Mouse (Mus musculus): ENCODE measurements around the gene Wwox. TPM values are rescaled to one million over a fixed set of nuclear protein-coding genes. Genes with fewer than 3 reads are reported as not detected.

The Wwox gene
- polyA plus RNA-seq, 1 experiment from 2014 or later = 20.2 TPM

GRCm38 (mm10) chr8:114603561-114603960 is 164.1 kb downstream of the Wwox start:
- H3K27me3 ChIP-seq (ENCODE audit: insufficient read depth, low read length) = no peaks in the 10 kb centered on the region; the same call in 1 of the 2 replicates
- H3K9me3 ChIP-seq (ENCODE audit: low read length) = no peaks in the 10 kb centered on the region
- H3K9ac ChIP-seq (replicated peaks; ENCODE audit: low read length) = no peak overlapping the region
- H3K4me1 ChIP-seq (ENCODE audit: insufficient read depth, low read length) = peaks cover 16% of the 10 kb centered on the region
- no peak for ATAC-seq (ENCODE audit: low FRiP score, low TSS enrichment)
- no peak overlapping the region for H3K4me2 ChIP-seq (replicated peaks; ENCODE audit: low read depth, low read length)
- H3K36me3 ChIP-seq (ENCODE audit: insufficient read depth, low read length) = no peaks in the 10 kb centered on the region
- WGBS = 50% methylated on average over 6 of the region's 6 CpGs
- no peak overlapping the region for H3K4me3 ChIP-seq (ENCODE audit: low read length)
- H3K27ac ChIP-seq (ENCODE audit: low read length) = no peak overlapping the region

GRCm38 (mm10) chr8:114604315-114604714 is 164.9 kb downstream of the Wwox start:
- ATAC-seq (ENCODE audit: low FRiP score, low TSS enrichment) = no peak
- peaks cover 16% of the 10 kb centered on the region for H3K4me1 ChIP-seq (ENCODE audit: insufficient read depth, low read length)
- no peak overlapping the region for H3K4me3 ChIP-seq (ENCODE audit: low read length)
- H3K9ac ChIP-seq (replicated peaks; ENCODE audit: low read length) = no peak overlapping the region
- no peaks in the 10 kb centered on the region for H3K36me3 ChIP-seq (ENCODE audit: insufficient read depth, low read length)
- no peak overlapping the region for H3K27ac ChIP-seq (ENCODE audit: low read length)
- H3K27me3 ChIP-seq (ENCODE audit: insufficient read depth, low read length) = no peaks in the 10 kb centered on the region; the same call in 1 of the 2 replicates
- no peaks in the 10 kb centered on the region for H3K9me3 ChIP-seq (ENCODE audit: low read length)
- 27% methylated on average over 16 of the region's 16 CpGs for WGBS
- H3K4me2 ChIP-seq (replicated peaks; ENCODE audit: low read depth, low read length) = no peak overlapping the region

- Histone ChIP-seq H3K9me3 (ENCODE audit: low read length) (no peaks in the 10 kb centered on the region), H3K36me3 (ENCODE audit: insufficient read depth, low read length) (no peaks in the 10 kb centered on the region), H3K27me3 (ENCODE audit: insufficient read depth, low read length) (no peaks in the 10 kb centered on the region; the same call in 1 of the 2 replicates), H3K4me1 (ENCODE audit: insufficient read depth, low read length) (peaks cover 6% of the 10 kb centered on the region), H3K27ac (ENCODE audit: low read length) (no peak overlapping the region), H3K4me2 (replicated peaks; ENCODE audit: low read depth, low read length) (no peak overlapping the region), H3K9ac (replicated peaks; ENCODE audit: low read length) (no peak overlapping the region), H3K4me3 (ENCODE audit: low read length) (no peak overlapping the region)
- 95% methylated on average over 2 of the region's 2 CpGs for WGBS
- no peak for ATAC-seq (ENCODE audit: low FRiP score, low TSS enrichment)
Observed at GRCm38 (mm10) chr8:114605651-114606050, 166.2 kb downstream of the Wwox start.

GRCm38 (mm10) chr8:114609330-114609729 is 169.9 kb downstream of the Wwox start:
- Histone ChIP-seq H3K27ac (ENCODE audit: low read length) (no peak overlapping the region), H3K4me1 (ENCODE audit: insufficient read depth, low read length) (peaks cover 15% of the 10 kb centered on the region), H3K9me3 (ENCODE audit: low read length) (no peaks in the 10 kb centered on the region), H3K27me3 (ENCODE audit: insufficient read depth, low read length) (no peaks in the 10 kb centered on the region), H3K4me3 (ENCODE audit: low read length) (no peak overlapping the region), H3K36me3 (ENCODE audit: insufficient read depth, low read length) (no peaks in the 10 kb centered on the region), H3K4me2 (replicated peaks; ENCODE audit: low read depth, low read length) (no peak overlapping the region), H3K9ac (replicated peaks; ENCODE audit: low read length) (no peak overlapping the region)
- ATAC-seq (ENCODE audit: low FRiP score, low TSS enrichment) = no peak
- 90% methylated on average over 5 of the region's 5 CpGs for WGBS

- H3K4me2 ChIP-seq (replicated peaks; ENCODE audit: low read depth, low read length) = no peak overlapping the region
- peaks cover 13% of the 10 kb centered on the region; the same call in 1 of the 2 replicates for H3K4me1 ChIP-seq (ENCODE audit: insufficient read depth, low read length)
- H3K4me3 ChIP-seq (ENCODE audit: low read length) = no peak overlapping the region
- H3K9ac ChIP-seq (replicated peaks; ENCODE audit: low read length) = no peak overlapping the region
- no peaks in the 10 kb centered on the region for H3K27me3 ChIP-seq (ENCODE audit: insufficient read depth, low read length)
- H3K27ac ChIP-seq (ENCODE audit: low read length) = no peak overlapping the region
- 16% methylated on average over 7 of the region's 7 CpGs for WGBS
- ATAC-seq (ENCODE audit: low FRiP score, low TSS enrichment) = peak; percentile 73
- no peaks in the 10 kb centered on the region for H3K36me3 ChIP-seq (ENCODE audit: insufficient read depth, low read length)
- no peaks in the 10 kb centered on the region for H3K9me3 ChIP-seq (ENCODE audit: low read length)
Observed at GRCm38 (mm10) chr8:114611075-114611474, 171.6 kb downstream of the Wwox start.

- no peaks in the 10 kb centered on the region for H3K36me3 ChIP-seq (ENCODE audit: insufficient read depth, low read length)
- H3K4me1 ChIP-seq (ENCODE audit: insufficient read depth, low read length) = peaks cover 13% of the 10 kb centered on the region; the same call in 1 of the 2 replicates
- no peaks in the 10 kb centered on the region for H3K9me3 ChIP-seq (ENCODE audit: low read length)
- no peak overlapping the region for H3K9ac ChIP-seq (replicated peaks; ENCODE audit: low read length)
- H3K4me2 ChIP-seq (replicated peaks; ENCODE audit: low read depth, low read length) = no peak overlapping the region
- no peak overlapping the region for H3K27ac ChIP-seq (ENCODE audit: low read length)
- no peaks in the 10 kb centered on the region for H3K27me3 ChIP-seq (ENCODE audit: insufficient read depth, low read length)
- WGBS = 80% methylated on average over 3 of the region's 3 CpGs
- ATAC-seq (ENCODE audit: low FRiP score, low TSS enrichment) = no peak
- no peak overlapping the region for H3K4me3 ChIP-seq (ENCODE audit: low read length)
Observed at GRCm38 (mm10) chr8:114612091-114612490, 172.6 kb downstream of the Wwox start.

GRCm38 (mm10) chr8:114615413-114615812 is 176.0 kb downstream of the Wwox start:
- Histone ChIP-seq H3K9ac (replicated peaks; ENCODE audit: low read length) (no peak overlapping the region), H3K27me3 (ENCODE audit: insufficient read depth, low read length) (no peaks in the 10 kb centered on the region), H3K4me2 (replicated peaks; ENCODE audit: low read depth, low read length) (no peak overlapping the region), H3K27ac (ENCODE audit: low read length) (no peak overlapping the region), H3K36me3 (ENCODE audit: insufficient read depth, low read length) (no peaks in the 10 kb centered on the region), H3K9me3 (ENCODE audit: low read length) (no peaks in the 10 kb centered on the region), H3K4me1 (ENCODE audit: insufficient read depth, low read length) (peaks cover 25% of the 10 kb centered on the region; the same call in 1 of the 2 replicates), H3K4me3 (ENCODE audit: low read length) (no peak overlapping the region)
- 68% methylated on average over 4 of the region's 4 CpGs for WGBS
- no peak for ATAC-seq (ENCODE audit: low FRiP score, low TSS enrichment)

- H3K27ac ChIP-seq (ENCODE audit: low read length) = no peak overlapping the region
- H3K4me1 ChIP-seq (ENCODE audit: insufficient read depth, low read length) = peaks cover 22% of the 10 kb centered on the region; the same call in 1 of the 2 replicates
- no peak overlapping the region for H3K9ac ChIP-seq (replicated peaks; ENCODE audit: low read length)
- no peak overlapping the region for H3K4me3 ChIP-seq (ENCODE audit: low read length)
- no peaks in the 10 kb centered on the region for H3K27me3 ChIP-seq (ENCODE audit: insufficient read depth, low read length)
- no peaks in the 10 kb centered on the region for H3K9me3 ChIP-seq (ENCODE audit: low read length)
- H3K4me2 ChIP-seq (replicated peaks; ENCODE audit: low read depth, low read length) = no peak overlapping the region
- no peaks in the 10 kb centered on the region for H3K36me3 ChIP-seq (ENCODE audit: insufficient read depth, low read length)
- WGBS = 89% methylated on average over 6 of the region's 6 CpGs
- no peak for ATAC-seq (ENCODE audit: low FRiP score, low TSS enrichment)
Observed at GRCm38 (mm10) chr8:114615908-114616307, 176.5 kb downstream of the Wwox start.

- H3K4me2 ChIP-seq (replicated peaks; ENCODE audit: low read depth, low read length) = no peak overlapping the region
- H3K9me3 ChIP-seq (ENCODE audit: low read length) = no peaks in the 10 kb centered on the region
- H3K36me3 ChIP-seq (ENCODE audit: insufficient read depth, low read length) = no peaks in the 10 kb centered on the region
- no peak overlapping the region for H3K4me3 ChIP-seq (ENCODE audit: low read length)
- peak overlapping the region; percentile 47; the same call in 1 of the 2 replicates for H3K27ac ChIP-seq (ENCODE audit: low read length)
- ATAC-seq (ENCODE audit: low FRiP score, low TSS enrichment) = peak; percentile 75; the same call in 1 of the 2 replicates
- 27% methylated on average over 9 of the region's 9 CpGs for WGBS
- H3K9ac ChIP-seq (replicated peaks; ENCODE audit: low read length) = no peak overlapping the region; the same call in 1 of the 2 replicates
- H3K27me3 ChIP-seq (ENCODE audit: insufficient read depth, low read length) = no peaks in the 10 kb centered on the region
- peaks cover 15% of the 10 kb centered on the region; the same call in 1 of the 2 replicates for H3K4me1 ChIP-seq (ENCODE audit: insufficient read depth, low read length)
Observed at GRCm38 (mm10) chr8:114618908-114619508, 179.6 kb downstream of the Wwox start.

GRCm38 (mm10) chr8:114625402-114625801 is 185.9 kb downstream of the Wwox start:
- H3K4me2 ChIP-seq (replicated peaks; ENCODE audit: low read depth, low read length) = no peak overlapping the region
- H3K27ac ChIP-seq (ENCODE audit: low read length) = no peak overlapping the region
- H3K27me3 ChIP-seq (ENCODE audit: insufficient read depth, low read length) = no peaks in the 10 kb centered on the region
- no peaks in the 10 kb centered on the region for H3K9me3 ChIP-seq (ENCODE audit: low read length)
- H3K9ac ChIP-seq (replicated peaks; ENCODE audit: low read length) = no peak overlapping the region
- H3K36me3 ChIP-seq (ENCODE audit: insufficient read depth, low read length) = no peaks in the 10 kb centered on the region
- H3K4me3 ChIP-seq (ENCODE audit: low read length) = no peak overlapping the region
- WGBS = 94% methylated on average over 6 of the region's 6 CpGs
- H3K4me1 ChIP-seq (ENCODE audit: insufficient read depth, low read length) = 0 out of 2 replicates have a peak, but pooled peaks cover 3% of the 10 kb centered on the region
- ATAC-seq (ENCODE audit: low FRiP score, low TSS enrichment) = no peak

Data from kidney, embryonic 16.5 days (tissue).